Mouse (Mus musculus) thymus, postnatal 0 days (tissue): ENCODE results near the gene 1700010B08Rik. TPM values are rescaled to one million over a fixed set of nuclear protein-coding genes. Genes with fewer than 3 reads are reported as not detected.
A peak's percentile ranks its signal among the peaks of the same experiment; 100 is the strongest.

Source experiments
- DNase-seq: peaks from one replicate; pipeline ENCODE4 v3.0.0-alpha.2; 2015; ENCODE audit warnings: low spot score
- microRNA-seq: library from miRNA; unstranded; fragments of <30 nt; microRNA quantifications from one replicate; pipeline ENCODE4, GENCODE M21; 2016; ENCODE audit warnings: borderline number of aligned reads
- polyA plus RNA-seq: library from polyadenylated mRNA; unstranded; fragments of >200 nt; fragmentation: Nextera tagmentation; extraction: Ambion mirVana; gene quantifications from 2 replicates; pipeline ENCODE4 v1.2.1, GENCODE M21; 2015

1700010B08Rik gene
- polyA plus RNA-seq, 1 experiment from 2014 or later, result not detected

DNA sequence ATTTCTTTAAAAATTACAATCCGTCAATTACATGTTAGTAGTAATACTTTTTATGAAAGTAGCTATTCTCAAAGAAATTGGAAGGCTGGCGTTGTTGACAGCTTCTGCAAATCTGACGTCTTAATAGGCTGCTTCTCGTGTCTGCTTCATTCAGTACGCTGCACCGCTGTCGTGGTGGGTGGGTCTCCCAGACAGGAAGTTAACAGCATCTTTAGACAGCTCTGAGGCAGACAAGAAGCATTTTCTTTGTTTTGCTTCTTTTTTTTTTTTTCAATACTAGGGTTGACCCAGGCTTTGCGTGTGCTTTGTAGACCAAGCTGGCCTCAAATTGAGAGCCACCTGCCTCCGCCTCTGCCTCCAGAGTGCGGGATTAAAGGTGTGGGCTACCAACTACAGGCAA lies 50.0 kb downstream of the 1700010B08Rik start:
- DNase-seq, result peak; percentile 42

DNA sequence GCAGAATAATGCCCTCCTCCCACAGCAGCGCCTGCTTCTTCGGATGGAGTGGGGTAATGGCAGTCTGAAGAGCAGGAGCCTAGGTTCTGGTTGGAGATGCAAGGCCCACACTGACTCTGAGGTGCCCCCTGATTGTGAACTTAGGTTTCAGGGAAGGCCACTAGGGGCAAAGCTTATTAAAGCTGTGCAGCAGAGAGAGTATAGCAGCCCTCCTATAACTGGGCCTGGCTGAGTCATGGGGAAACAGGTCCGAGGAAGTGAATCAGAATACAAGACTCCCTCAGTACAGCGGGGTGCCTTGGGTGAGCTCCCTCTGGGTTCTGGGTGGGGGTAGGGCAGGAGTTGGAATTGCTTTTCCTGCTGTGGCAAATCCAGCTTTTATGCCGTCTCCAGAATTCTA lies 51.4 kb downstream of the 1700010B08Rik start:
- DNase-seq, result no peak

Small RNA genes lying within 50 kb of the gene (microRNA-seq; reads per million reads assigned to microRNA genes)
- gene Mir6340, result not detected

Other genes starting within 250 kb of the 1700010B08Rik start
- gene 1700021F07Rik, start 196.8 kb upstream of the 1700010B08Rik start, polyA plus RNA-seq, result not detected in 2 replicates
- 0.30 TPM in 1 of 2 replicates, not detected in the other for gene Ankrd60, start 141.1 kb upstream of the 1700010B08Rik start, polyA plus RNA-seq
- 32.9 and 41.8 TPM in 2 replicates for gene Rab22a, start 59.7 kb upstream of the 1700010B08Rik start, polyA plus RNA-seq
- gene Vapb, start 18.1 kb downstream of the 1700010B08Rik start, polyA plus RNA-seq, result 10.0 and 10.9 TPM in 2 replicates